Mouse (Mus musculus) midbrain, embryonic 14.5 days (tissue): ENCODE measurements at regions not wholly inside any gene's neighbourhood (a gene's known extent, or its start where the extent isn't known, plus 50 kb on each side); places are given as distances from the start of the nearest gene placed in this dataset.

Experiments
- ATAC-seq: fragments of 200-750 bp; cut with Nextera tagmentation; 2 replicates; pipeline ENCODE4 v1.8.0; 2017; ENCODE audit warnings: moderate number of reproducible peaks, moderate library complexity; ENCODE audit not compliant: low FRiP score, low TSS enrichment
- DNase-seq: peaks from one replicate; pipeline ENCODE4 v3.0.0-alpha.2; 2015
- H3K27ac ChIP-seq: fragments of 300-500 bp; sonication (generic); replicated peaks from 2 replicates; pipeline ENCODE4 v1.5.1; 2014; ENCODE audit warnings: mild to moderate bottlenecking, low read depth, low read length, moderate library complexity
- H3K27me3 ChIP-seq: fragments of 300-500 bp; sonication (generic); 2 replicates; pipeline ENCODE4 v1.6.1; 2014; ENCODE audit warnings: low read length, control low read depth, mixed read lengths; ENCODE audit not compliant: control insufficient read depth, insufficient read depth
- H3K36me3 ChIP-seq: fragments of 300-500 bp; sonication (generic); 2 replicates; pipeline ENCODE4 v1.6.1; 2014; ENCODE audit warnings: low read length, control low read depth; ENCODE audit not compliant: control insufficient read depth, insufficient read depth
- H3K4me1 ChIP-seq: fragments of 300-500 bp; sonication (generic); 2 replicates; pipeline ENCODE4 v1.6.1; 2014; ENCODE audit warnings: mild to moderate bottlenecking, antibody characterized with exemption, low read length, control low read depth; ENCODE audit not compliant: control insufficient read depth, insufficient read depth
- H3K4me2 ChIP-seq: fragments of 300-500 bp; sonication (generic); 2 replicates; pipeline ENCODE4 v1.6.1; 2014; ENCODE audit warnings: mild to moderate bottlenecking, low read length, moderate library complexity
- H3K4me3 ChIP-seq: fragments of 300-500 bp; sonication (generic); replicated peaks from 2 replicates; pipeline ENCODE4 v1.5.1; 2014; ENCODE audit warnings: low read depth, low read length
- H3K9ac ChIP-seq: fragments of 300-500 bp; sonication (generic); replicated peaks from 2 replicates; pipeline ENCODE4 v1.6.1; 2014; ENCODE audit warnings: mild to moderate bottlenecking, low read length, moderate library complexity
- H3K9me3 ChIP-seq: fragments of 300-500 bp; sonication (generic); 2 replicates; pipeline ENCODE4 v1.6.1; 2016; ENCODE audit warnings: low read length, control low read depth, mixed read lengths; ENCODE audit not compliant: control insufficient read depth
- WGBS: fragments of 180-500 bp; shearing (Covaris S2); extraction: QIAGEN DNeasy Blood & Tissue Kit; methylation state at CpG from one replicate; pipeline ENCODE4 v1.1.7; 2014; 5-methylcytosine and 5-hydroxymethylcytosine counted together

DNA sequence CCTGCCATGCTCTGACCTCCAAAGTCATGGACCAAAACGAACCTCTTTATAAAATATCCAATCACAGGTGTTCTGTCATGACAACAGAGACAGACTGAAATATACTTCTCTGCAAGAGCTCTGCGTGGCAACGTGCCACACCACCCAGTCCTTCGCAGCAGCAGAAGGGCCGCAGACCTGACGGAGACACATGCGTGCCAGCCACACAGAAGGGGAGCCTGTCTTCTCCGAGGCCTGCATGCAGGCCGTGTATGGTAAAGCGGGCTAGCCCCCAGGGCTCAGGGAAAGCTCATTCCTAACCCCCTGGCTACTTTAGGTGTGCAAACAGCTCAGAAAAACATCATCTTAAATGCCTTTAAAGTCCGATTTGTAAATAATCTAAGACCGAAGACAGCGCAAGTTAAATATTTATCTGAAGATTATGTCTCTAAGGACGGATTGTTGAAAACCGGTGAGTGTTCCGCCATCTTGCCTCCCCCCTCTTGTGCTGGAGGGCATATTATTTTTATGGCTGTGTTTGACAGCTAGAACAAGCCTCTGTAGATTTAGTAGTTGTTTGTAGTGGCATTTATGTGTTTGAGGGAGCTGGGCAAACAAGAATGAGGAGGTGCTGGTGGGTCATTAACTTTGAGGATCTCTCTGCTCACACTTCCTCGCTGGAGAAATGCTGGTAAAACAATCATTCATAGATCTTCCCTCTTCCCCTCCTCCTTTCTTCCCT lies 143.7 kb upstream of the Tut7 start:
- ATAC-seq (no peak), DNase-seq (no peak)
- Histone ChIP-seq H3K27ac (no peak overlapping the region), H3K27me3 (no peaks in the 10 kb centered on the region), H3K36me3 (no peaks in the 10 kb centered on the region), H3K4me1 (peaks cover 19% of the 10 kb centered on the region), H3K9ac (no peak overlapping the region), H3K4me2 (no peak overlapping the region), H3K9me3 (no peaks in the 10 kb centered on the region), H3K4me3 (no peak overlapping the region)
- 88% methylated on average over 17 of the region's 17 CpGs for WGBS

- no peak for DNase-seq
- Histone ChIP-seq H3K4me1 (peaks cover 5% of the 10 kb centered on the region; the same call in 1 of the 2 replicates), H3K27ac (no peak overlapping the region), H3K36me3 (no peaks in the 10 kb centered on the region), H3K9ac (no peak overlapping the region), H3K9me3 (no peaks in the 10 kb centered on the region), H3K4me3 (no peak overlapping the region), H3K27me3 (no peaks in the 10 kb centered on the region), H3K4me2 (no peak overlapping the region)
- 92% methylated on average over 2 of the region's 2 CpGs for WGBS
- ATAC-seq, result no peak
These were observed 142.0 kb upstream of the Tut7 start for GRCm38 (mm10) chr13:59964981-59965380.

DNA sequence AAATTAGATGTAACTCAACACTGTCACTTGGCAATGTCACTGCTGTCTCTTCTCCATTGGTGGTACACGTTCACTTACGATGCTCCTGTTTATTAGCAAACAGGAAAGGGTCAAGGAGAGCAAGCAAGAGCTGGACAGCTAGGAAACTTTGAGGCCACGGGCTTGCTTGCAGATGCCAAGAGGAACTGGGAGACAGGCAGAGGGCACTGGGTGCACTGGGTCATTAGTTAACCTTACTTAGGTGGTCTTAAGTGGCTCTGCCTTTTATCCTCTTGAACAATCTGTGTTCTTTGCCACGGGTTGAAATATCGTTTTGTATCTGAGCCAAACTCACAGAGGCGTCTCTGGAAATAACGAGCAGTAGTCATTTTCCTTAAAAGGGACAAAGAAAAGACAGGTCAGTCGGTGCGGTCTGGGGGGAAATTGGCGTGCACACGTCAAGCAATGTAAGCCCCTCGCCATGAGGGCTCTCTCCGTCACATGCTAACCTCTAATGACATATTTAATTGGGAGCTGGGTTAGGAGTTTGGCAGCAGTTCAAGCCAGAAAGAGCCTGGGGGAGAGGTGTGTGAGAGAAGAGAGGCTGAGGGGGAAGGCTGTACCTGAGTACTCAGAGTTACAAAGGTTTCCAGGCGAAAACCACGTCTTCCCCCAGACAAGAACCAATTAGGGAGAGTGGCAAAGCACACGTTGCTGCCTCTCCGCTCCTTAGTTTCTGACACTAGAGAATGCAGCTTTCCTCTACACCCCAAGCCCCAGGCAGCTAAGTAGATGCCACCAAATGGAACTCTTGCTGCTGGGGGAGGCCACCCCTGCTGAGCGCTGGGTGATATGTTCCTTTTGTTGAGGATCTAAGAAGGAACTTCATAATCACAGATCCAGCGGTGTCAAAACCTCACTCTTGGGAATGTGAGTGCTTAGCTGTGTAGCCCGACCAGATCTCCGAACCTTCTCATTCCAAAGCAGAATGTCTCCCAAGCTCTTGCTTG lies 140.0 kb upstream of the Tut7 start:
- Histone ChIP-seq H3K4me3 (no peak overlapping the region), H3K27me3 (no peaks in the 10 kb centered on the region), H3K4me2 (no peak overlapping the region), H3K4me1 (no peaks in the 10 kb centered on the region), H3K9me3 (no peaks in the 10 kb centered on the region), H3K36me3 (no peaks in the 10 kb centered on the region), H3K27ac (no peak overlapping the region), H3K9ac (no peak overlapping the region)
- ATAC-seq (no peak), DNase-seq (peak; percentile 35)
- 67% methylated on average over 21 of the region's 21 CpGs for WGBS

DNA sequence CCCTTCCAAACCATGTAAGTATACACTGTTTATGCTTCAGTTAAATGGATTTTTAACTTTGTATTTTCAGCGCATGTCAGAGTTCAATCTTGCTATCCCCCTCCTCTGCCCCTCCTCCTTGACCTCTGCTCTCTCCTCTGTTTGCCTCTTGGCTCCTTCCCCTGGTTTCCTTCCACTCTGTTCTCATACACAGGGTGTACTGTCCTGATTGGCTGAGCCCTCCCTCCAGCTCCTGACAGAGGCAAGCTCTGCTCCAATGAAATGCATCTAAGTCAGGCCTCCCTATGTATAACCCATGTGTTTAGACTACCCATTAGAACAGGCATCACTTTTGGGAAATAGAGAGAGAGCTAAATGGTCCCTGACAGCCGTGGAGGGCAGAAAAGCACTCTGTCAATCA lies 133.5 kb upstream of the Tut7 start:
- DNase-seq, result no peak
- no peaks in the 10 kb centered on the region for H3K9me3 ChIP-seq
- no peak; the same call in 1 of the 2 replicates for ATAC-seq
- H3K4me2 ChIP-seq, result no peak overlapping the region
- H3K27ac ChIP-seq, result no peak overlapping the region
- H3K4me1 ChIP-seq, result no peaks in the 10 kb centered on the region
- no peaks in the 10 kb centered on the region for H3K36me3 ChIP-seq
- 52% methylated on average over 2 of the region's 2 CpGs for WGBS
- H3K27me3 ChIP-seq, result no peaks in the 10 kb centered on the region
- H3K9ac ChIP-seq, result no peak overlapping the region
- no peak overlapping the region for H3K4me3 ChIP-seq

- Histone ChIP-seq H3K9ac (no peak overlapping the region), H3K36me3 (no peaks in the 10 kb centered on the region), H3K4me2 (no peak overlapping the region), H3K27ac (no peak overlapping the region), H3K4me3 (no peak overlapping the region), H3K4me1 (no peaks in the 10 kb centered on the region), H3K27me3 (no peaks in the 10 kb centered on the region), H3K9me3 (no peaks in the 10 kb centered on the region)
- WGBS, result 74% methylated on average over 4 of the region's 4 CpGs
- no peak for ATAC-seq
- DNase-seq, result peak; percentile 31
These were observed 129.9 kb upstream of the Tut7 start for GRCm38 (mm10) chr13:59952809-59953208.

DNA sequence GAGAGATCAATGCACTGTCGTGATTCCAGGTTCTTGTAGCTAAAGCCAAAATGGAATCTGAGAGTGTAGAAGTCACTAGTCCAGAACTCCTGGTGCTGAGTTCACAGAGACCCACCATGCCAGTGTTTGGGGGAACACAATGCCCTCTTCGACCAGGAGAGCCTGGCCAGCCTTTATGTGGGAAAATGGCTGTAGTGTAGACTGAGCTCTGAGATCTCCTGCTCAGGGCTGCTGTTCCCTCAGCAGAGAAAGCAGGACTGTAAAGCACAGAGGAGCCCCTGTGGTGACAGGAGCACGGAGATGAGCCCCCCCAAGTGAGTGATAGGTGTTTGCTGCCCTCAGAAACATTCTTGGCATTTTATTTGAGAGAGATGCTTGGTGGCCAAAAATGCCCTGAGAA lies 129.2 kb upstream of the Tut7 start:
- no peaks in the 10 kb centered on the region for H3K4me1 ChIP-seq
- H3K4me2 ChIP-seq, result no peak overlapping the region
- no peak for DNase-seq
- H3K9ac ChIP-seq, result no peak overlapping the region
- no peak overlapping the region for H3K4me3 ChIP-seq
- H3K9me3 ChIP-seq, result no peaks in the 10 kb centered on the region
- 70% methylated on average over 3 of the region's 3 CpGs for WGBS
- H3K27ac ChIP-seq, result no peak overlapping the region
- no peaks in the 10 kb centered on the region for H3K36me3 ChIP-seq
- no peak for ATAC-seq
- no peaks in the 10 kb centered on the region for H3K27me3 ChIP-seq

DNA sequence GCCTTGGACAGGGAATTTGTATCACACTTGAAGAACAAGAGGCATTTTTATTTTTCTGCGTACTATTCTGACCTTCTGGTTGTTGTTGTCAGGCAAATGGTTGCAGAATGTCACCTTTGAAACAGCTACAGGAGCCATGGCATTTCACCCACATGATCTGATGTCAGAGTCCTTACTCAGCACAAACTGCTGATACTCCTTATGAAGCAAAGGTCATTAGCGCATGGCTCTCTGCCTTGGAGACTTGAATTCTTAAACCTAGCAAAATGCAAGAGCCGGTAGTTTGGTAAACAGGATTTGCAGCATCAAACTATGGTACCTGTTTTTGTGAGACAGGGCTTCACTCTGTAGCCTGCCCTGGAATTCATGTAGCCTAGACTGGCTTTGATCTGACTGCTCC lies 127.3 kb upstream of the Tut7 start:
- no peak overlapping the region for H3K4me2 ChIP-seq
- H3K4me3 ChIP-seq, result no peak overlapping the region
- no peaks in the 10 kb centered on the region for H3K4me1 ChIP-seq
- 90% methylated on average over 3 of the region's 3 CpGs for WGBS
- no peak for DNase-seq
- no peaks in the 10 kb centered on the region for H3K27me3 ChIP-seq
- H3K9ac ChIP-seq, result no peak overlapping the region
- no peak overlapping the region for H3K27ac ChIP-seq
- no peak for ATAC-seq
- no peaks in the 10 kb centered on the region for H3K9me3 ChIP-seq
- no peaks in the 10 kb centered on the region for H3K36me3 ChIP-seq

DNA sequence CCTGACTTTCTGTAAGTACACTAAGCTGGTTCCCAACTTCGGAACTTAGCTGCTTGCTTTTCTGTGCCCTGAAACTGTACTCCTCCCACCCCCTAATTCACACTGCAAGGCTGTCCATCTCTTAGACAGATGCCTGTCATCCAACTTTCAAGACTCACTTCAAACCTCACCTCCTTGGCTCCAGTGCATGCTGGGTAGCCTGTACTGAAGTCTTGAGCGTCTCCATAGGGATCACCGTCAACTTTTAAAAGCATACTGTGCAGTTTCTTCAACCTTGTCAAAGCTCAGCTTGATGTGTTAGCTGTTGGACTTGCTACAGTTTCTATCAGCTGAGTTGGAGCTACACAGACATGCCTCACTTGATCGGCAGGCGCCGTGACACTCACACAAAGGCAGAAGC lies 126.5 kb upstream of the Tut7 start:
- H3K27ac ChIP-seq, result no peak overlapping the region
- no peak for ATAC-seq
- H3K27me3 ChIP-seq, result no peaks in the 10 kb centered on the region
- WGBS, result 55% methylated on average over 6 of the region's 6 CpGs
- DNase-seq, result no peak
- H3K9ac ChIP-seq, result no peak overlapping the region
- no peaks in the 10 kb centered on the region for H3K9me3 ChIP-seq
- H3K36me3 ChIP-seq, result no peaks in the 10 kb centered on the region
- no peaks in the 10 kb centered on the region for H3K4me1 ChIP-seq
- H3K4me3 ChIP-seq, result no peak overlapping the region
- H3K4me2 ChIP-seq, result no peak overlapping the region
